Mouse (Mus musculus) embryonic fibroblast, embryonic 13.5 days (primary cell): Measurements from ENCODE around the gene Cish. TPM values are rescaled to one million over a fixed set of nuclear protein-coding genes. Genes with fewer than 3 reads are reported as not detected.
A peak's percentile ranks its signal among the peaks of the same experiment; 100 is the strongest.

Experiments used
- H3K27ac ChIP-seq: 2 replicates; pipeline ENCODE4 v1.5.1; 2012; ENCODE audit warnings: low read length, control low read depth, inconsistent platforms; ENCODE audit not compliant: insufficient read depth
- H3K4me1 ChIP-seq: 2 replicates; pipeline ENCODE4 v1.6.1; 2011; ENCODE audit warnings: low read length; ENCODE audit not compliant: control insufficient read depth, insufficient read depth
- H3K4me3 ChIP-seq: 2 replicates; pipeline ENCODE4 v1.5.1; 2011; ENCODE audit warnings: mild to moderate bottlenecking, control low read depth, low read length; ENCODE audit not compliant: insufficient read depth
- CTCF ChIP-seq: IDR thresholded peaks from 2 replicates; pipeline ENCODE4 v1.5.1; 2011; ENCODE audit warnings: mild to moderate bottlenecking, control low read depth, low read length, moderate library complexity, borderline replicate concordance; ENCODE audit not compliant: insufficient read depth
- POLR2A ChIP-seq: IDR thresholded peaks from 2 replicates; pipeline ENCODE4 v1.6.1; 2011; ENCODE audit warnings: low read depth, mild to moderate bottlenecking, control low read depth, low read length, moderate library complexity
- polyA plus RNA-seq: library from polyadenylated mRNA; stranded (reverse); fragments of >200 nt; gene quantifications from 2 replicates; pipeline ENCODE4 v1.2.4, GENCODE M21; 2011; ENCODE audit warnings: low read depth; ENCODE audit not compliant: missing spikeins, insufficient read length

The Cish gene
- 6.4 and 8.5 TPM in 2 replicates for polyA plus RNA-seq

DNA sequence AAGGTAGTCTGAATTCAATTTTAAA lies at the start of gene Cish:
Cish (plus strand) TSS at position 11 of the 25 bp plus-strand sequence.
- TF ChIP-seq CTCF (no peak), POLR2A (no peak)

GRCm38 (mm10) chr9:107246170-107246569 lies 49.7 kb upstream of the Cish start:
- Histone ChIP-seq H3K27ac (no peak overlapping the region), H3K4me1 (peaks cover 2% of the 10 kb centered on the region; the same call in 1 of the 2 replicates), H3K4me3 (no peak overlapping the region)
- TF ChIP-seq CTCF (0 out of 2 replicates have a peak, but pooled peaks have one; percentile 17), POLR2A (no peak)

More for the DNA sequence above, at the start of gene Cish:
- H3K4me1 ChIP-seq, result peaks cover 2% of the 10 kb centered on the region; the same call in 1 of the 2 replicates
- peak within 1 kb of the TSS; percentile 65 for H3K4me3 ChIP-seq
- H3K27ac ChIP-seq, result peak within 1 kb of the TSS; percentile 62

- Histone ChIP-seq H3K27ac (no peak overlapping the region), H3K4me3 (no peak overlapping the region)
- TF ChIP-seq POLR2A, result no peak
- TF ChIP-seq CTCF, result no peak
Observed at GRCm38 (mm10) chr9:107249154-107249553, 46.7 kb upstream of the Cish start.

GRCm38 (mm10) chr9:107250416-107251337 lies 45.1 kb upstream of the Cish start:
- Histone ChIP-seq H3K4me1 (peaks cover 5% of the 10 kb centered on the region), H3K4me3 (no peak overlapping the region), H3K27ac (no peak overlapping the region)
- TF ChIP-seq POLR2A, result no peak
- TF ChIP-seq CTCF, result no peak

More at GRCm38 (mm10) chr9:107249154-107249553, 46.7 kb upstream of the Cish start:
- peaks cover 5% of the 10 kb centered on the region for H3K4me1 ChIP-seq

DNA sequence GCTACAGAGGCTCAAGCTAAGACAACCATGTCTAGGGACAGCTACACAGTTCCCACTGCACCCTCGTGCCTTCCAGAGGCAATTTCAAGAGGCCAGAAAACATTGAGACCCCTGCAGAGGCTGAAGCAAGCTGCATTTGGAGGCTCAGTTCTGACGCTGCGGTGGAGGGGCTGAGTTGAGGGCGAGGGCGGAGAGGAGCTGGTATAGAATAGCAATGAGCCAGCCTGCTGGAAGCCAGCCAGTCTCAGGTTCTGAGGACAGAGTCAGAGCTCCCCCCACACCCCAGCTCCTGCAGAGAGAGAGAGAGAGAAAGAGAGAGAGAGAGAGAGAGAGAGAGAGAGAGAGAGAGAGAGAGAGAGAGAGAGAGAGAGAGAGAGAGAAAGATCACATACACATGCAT lies 43.7 kb upstream of the Cish start:
- Histone ChIP-seq H3K27ac (no peak overlapping the region), H3K4me1 (peaks cover 5% of the 10 kb centered on the region), H3K4me3 (no peak overlapping the region)
- TF ChIP-seq POLR2A (no peak), CTCF (no peak)

GRCm38 (mm10) chr9:107254476-107254875 lies 41.4 kb upstream of the Cish start:
- TF ChIP-seq POLR2A, result no peak
- TF ChIP-seq CTCF, result no peak
- Histone ChIP-seq H3K4me3 (no peak overlapping the region), H3K4me1 (peaks cover 2% of the 10 kb centered on the region; the same call in 1 of the 2 replicates), H3K27ac (no peak overlapping the region)

DNA sequence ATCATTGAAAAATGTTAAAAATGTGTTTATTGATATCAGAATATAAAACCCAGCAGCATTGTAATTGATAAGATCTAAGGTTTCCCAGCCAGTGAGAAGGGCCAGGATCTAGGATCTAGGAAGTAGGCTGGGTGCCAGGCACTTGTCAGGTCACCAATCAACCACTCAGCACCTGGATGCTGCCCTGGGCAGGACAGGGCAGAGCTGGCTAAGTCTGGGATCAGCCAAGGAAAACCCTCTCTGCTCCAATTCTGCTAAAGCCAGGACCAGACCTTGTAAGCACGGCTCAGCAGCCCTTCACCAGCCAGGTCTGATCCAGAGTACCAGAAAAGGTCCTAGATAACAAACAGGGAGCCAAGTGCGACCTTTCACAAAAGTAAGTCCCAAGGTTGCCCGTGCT lies 40.9 kb upstream of the Cish start:
- Histone ChIP-seq H3K4me3 (no peak overlapping the region), H3K27ac (no peak overlapping the region), H3K4me1 (peaks cover 2% of the 10 kb centered on the region; the same call in 1 of the 2 replicates)
- TF ChIP-seq CTCF (no peak), POLR2A (no peak)

GRCm38 (mm10) chr9:107255596-107255995 lies 40.2 kb upstream of the Cish start:
- H3K4me1 ChIP-seq, result peaks cover 2% of the 10 kb centered on the region; the same call in 1 of the 2 replicates
- TF ChIP-seq POLR2A, result no peak
- TF ChIP-seq CTCF, result no peak
- H3K27ac ChIP-seq, result no peak overlapping the region
- no peak overlapping the region for H3K4me3 ChIP-seq

GRCm38 (mm10) chr9:107259571-107259970 lies 36.3 kb upstream of the Cish start:
- TF ChIP-seq CTCF (no peak), POLR2A (no peak)
- Histone ChIP-seq H3K27ac (no peak overlapping the region), H3K4me1 (0 out of 2 replicates have a peak, but pooled peaks cover 5% of the 10 kb centered on the region), H3K4me3 (no peak overlapping the region)

DNA sequence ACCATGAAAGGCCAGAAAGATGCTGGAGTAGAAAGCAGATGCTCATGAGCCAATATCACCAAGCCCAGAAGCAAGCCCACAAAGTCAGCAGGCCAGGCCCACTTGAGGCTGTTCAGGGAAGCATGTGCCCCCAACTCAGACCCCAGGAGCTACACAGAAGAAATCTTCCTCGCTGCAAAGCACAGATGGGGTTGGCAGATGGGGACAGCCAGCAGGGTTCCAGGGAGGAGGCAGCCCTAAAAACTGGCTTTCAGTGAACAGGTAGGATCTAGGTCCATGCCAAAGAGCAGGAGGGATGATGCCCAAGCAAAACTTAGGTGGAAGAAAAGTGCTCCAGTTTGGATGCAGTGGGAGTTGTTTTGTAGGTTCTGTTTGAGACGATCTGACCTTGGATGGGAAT lies 35.4 kb upstream of the Cish start:
- TF ChIP-seq CTCF, result no peak
- no peak for TF ChIP-seq POLR2A
- H3K4me1 ChIP-seq, result 0 out of 2 replicates have a peak, but pooled peaks cover 5% of the 10 kb centered on the region
- no peak overlapping the region for H3K4me3 ChIP-seq
- no peak overlapping the region for H3K27ac ChIP-seq

GRCm38 (mm10) chr9:107260836-107261235 lies 35.0 kb upstream of the Cish start:
- TF ChIP-seq POLR2A, result no peak
- no peak for TF ChIP-seq CTCF
- Histone ChIP-seq H3K4me3 (no peak overlapping the region), H3K4me1 (0 out of 2 replicates have a peak, but pooled peaks cover 5% of the 10 kb centered on the region)

More at GRCm38 (mm10) chr9:107260836-107261235, 35.0 kb upstream of the Cish start:
- H3K27ac ChIP-seq, result no peak overlapping the region
